Mouse (Mus musculus): ENCODE results near the gene Ffar3. TPM values are rescaled to one million over a fixed set of nuclear protein-coding genes. Genes with fewer than 3 reads are reported as not detected.

The Ffar3 gene
- not detected in 2 replicates for polyA plus RNA-seq (2015; fragmentation: Nextera tagmentation; extraction: Ambion mirVana)

GRCm38 (mm10) chr7:30856078-30856477, at the start of gene Ffar3:
Gene Ffar3, minus strand, starts transcription at chr7:30856178.

GRCm38 (mm10) chr7:30880176-30880575, 24.2 kb upstream of the Ffar3 start, which contains the start of gene Cd22:
Gene Cd22, minus strand, starts transcription at chr7:30880342.

GRCm38 (mm10) chr7:30861464-30861863, 5.5 kb upstream of the Ffar3 start, which contains the start of gene Ffar1:
Gene Ffar1, minus strand, starts transcription at chr7:30861564.

GRCm38 (mm10) chr7:30823675-30824074, 32.3 kb downstream of the Ffar3 start, which contains the start of gene Ffar2:
Gene Ffar2, minus strand, starts transcription at chr7:30823775.

Other genes with a start within 250 kb of the Ffar3 start
- 0.31 and 0.53 TPM in 2 replicates for gene Upk1a, start 243.3 kb downstream of the Ffar3 start, polyA plus RNA-seq (2015; fragmentation: Nextera tagmentation; extraction: Ambion mirVana)
- gene Cox6b1, start 230.0 kb downstream of the Ffar3 start, polyA plus RNA-seq (2015; fragmentation: Nextera tagmentation; extraction: Ambion mirVana): 1,537 and 1,621 TPM in 2 replicates
- 0.14 TPM in 1 of 2 replicates, not detected in the other for gene Etv2, start 220.3 kb downstream of the Ffar3 start, polyA plus RNA-seq (2015; fragmentation: Nextera tagmentation; extraction: Ambion mirVana)
- gene Rbm42, start 205.9 kb downstream of the Ffar3 start, polyA plus RNA-seq (2015; fragmentation: Nextera tagmentation; extraction: Ambion mirVana): 120 and 125 TPM in 2 replicates
- gene Haus5, start 191.2 kb downstream of the Ffar3 start, polyA plus RNA-seq (2015; fragmentation: Nextera tagmentation; extraction: Ambion mirVana): 16.8 and 18.2 TPM in 2 replicates
- not detected in 2 replicates for gene Pmis2, start 184.6 kb downstream of the Ffar3 start, polyA plus RNA-seq (2015; fragmentation: Nextera tagmentation; extraction: Ambion mirVana)
- gene 2200002J24Rik, start 157.3 kb downstream of the Ffar3 start, polyA plus RNA-seq (2015; fragmentation: Nextera tagmentation; extraction: Ambion mirVana): not detected in 2 replicates
- gene Atp4a, start 144.0 kb downstream of the Ffar3 start, polyA plus RNA-seq (2015; fragmentation: Nextera tagmentation; extraction: Ambion mirVana): 6.1 and 6.3 TPM in 2 replicates
- 359 and 361 TPM in 2 replicates for gene Tmem147, start 126.6 kb downstream of the Ffar3 start, polyA plus RNA-seq (2015; fragmentation: Nextera tagmentation; extraction: Ambion mirVana)
- gene Gapdhs, start 112.5 kb downstream of the Ffar3 start, polyA plus RNA-seq (2015; fragmentation: Nextera tagmentation; extraction: Ambion mirVana): 0.43 and 0.98 TPM in 2 replicates
- gene Sbsn, start 104.7 kb downstream of the Ffar3 start, polyA plus RNA-seq (2015; fragmentation: Nextera tagmentation; extraction: Ambion mirVana): 3.3 and 3.7 TPM in 2 replicates
- 5.9 and 7.8 TPM in 2 replicates for gene Dmkn, start 92.4 kb downstream of the Ffar3 start, polyA plus RNA-seq (2015; fragmentation: Nextera tagmentation; extraction: Ambion mirVana)
- 7.9 and 15.2 TPM in 2 replicates for gene Krtdap, start 68.3 kb downstream of the Ffar3 start, polyA plus RNA-seq (2015; fragmentation: Nextera tagmentation; extraction: Ambion mirVana)
- gene Ffar2, start 32.4 kb downstream of the Ffar3 start, polyA plus RNA-seq (2015; fragmentation: Nextera tagmentation; extraction: Ambion mirVana): 0.37 TPM in 1 of 2 replicates, not detected in the other
- not detected in 2 replicates for gene Ffar1, start 5.4 kb upstream of the Ffar3 start, polyA plus RNA-seq (2015; fragmentation: Nextera tagmentation; extraction: Ambion mirVana)
- gene Cd22, start 24.2 kb upstream of the Ffar3 start, polyA plus RNA-seq (2015; fragmentation: Nextera tagmentation; extraction: Ambion mirVana): 0.05 TPM in 1 of 2 replicates, not detected in the other
- gene Mag, start 58.7 kb upstream of the Ffar3 start, polyA plus RNA-seq (2015; fragmentation: Nextera tagmentation; extraction: Ambion mirVana): 19.5 and 38.7 TPM in 2 replicates
- gene Hamp2, start 68.5 kb upstream of the Ffar3 start, polyA plus RNA-seq (2015; fragmentation: Nextera tagmentation; extraction: Ambion mirVana): not detected in 2 replicates
- not detected in 2 replicates for gene Hamp, start 87.9 kb upstream of the Ffar3 start, polyA plus RNA-seq (2015; fragmentation: Nextera tagmentation; extraction: Ambion mirVana)
- gene Usf2, start 100.6 kb upstream of the Ffar3 start, polyA plus RNA-seq (2015; fragmentation: Nextera tagmentation; extraction: Ambion mirVana): 28.6 and 34.2 TPM in 2 replicates
- gene Lsr, start 117.3 kb upstream of the Ffar3 start, polyA plus RNA-seq (2015; fragmentation: Nextera tagmentation; extraction: Ambion mirVana): 23.1 and 23.9 TPM in 2 replicates
- 0.76 and 1.1 TPM in 2 replicates for gene Fam187b, start 117.6 kb upstream of the Ffar3 start, polyA plus RNA-seq (2015; fragmentation: Nextera tagmentation; extraction: Ambion mirVana)
- 36.9 and 57.9 TPM in 2 replicates for gene Fxyd5, start 186.3 kb upstream of the Ffar3 start, polyA plus RNA-seq (2015; fragmentation: Nextera tagmentation; extraction: Ambion mirVana)
- gene Fxyd7, start 195.3 kb upstream of the Ffar3 start, polyA plus RNA-seq (2015; fragmentation: Nextera tagmentation; extraction: Ambion mirVana): 714 and 730 TPM in 2 replicates
- 87.3 and 114 TPM in 2 replicates for gene Fxyd1, start 201.0 kb upstream of the Ffar3 start, polyA plus RNA-seq (2015; fragmentation: Nextera tagmentation; extraction: Ambion mirVana)
- 2.5 and 3.6 TPM in 2 replicates for gene Lgi4, start 203.2 kb upstream of the Ffar3 start, polyA plus RNA-seq (2015; fragmentation: Nextera tagmentation; extraction: Ambion mirVana)
- 3.1 and 3.5 TPM in 2 replicates for gene Fxyd3, start 220.5 kb upstream of the Ffar3 start, polyA plus RNA-seq (2015; fragmentation: Nextera tagmentation; extraction: Ambion mirVana)

All from neural tube, postnatal 0 days (tissue).